Mouse (Mus musculus): ENCODE measurements around the gene Tns4.

GRCm38 (mm10) chr11:99102575-99103270, 13.6 kb upstream of the Tns4 start:
- no peak for TF ChIP-seq ZNF384 (IDR thresholded peaks at IDR 0.05; ENCODE audit: low read depth, low read length)
- no peak for TF ChIP-seq MAFK (IDR thresholded peaks at IDR 0.05; ENCODE audit: insufficient read depth, low read depth, low read length)
- TF ChIP-seq CHD2 (IDR thresholded peaks at IDR 0.05; ENCODE audit: low read depth, low read length): no peak
- no peak for TF ChIP-seq HCFC1 (IDR thresholded peaks at IDR 0.05; ENCODE audit: borderline replicate concordance, insufficient read depth, low read length)
- no peak for TF ChIP-seq ZC3H11A (IDR thresholded peaks at IDR 0.05; ENCODE audit: borderline replicate concordance, low read depth, low read length)

Measured in ES-E14 (cell line).